Mouse (Mus musculus): Measurements from ENCODE around the gene Atp6v1d. TPM values are rescaled to one million over a fixed set of nuclear protein-coding genes. Genes with fewer than 3 reads are reported as not detected.
A peak's percentile ranks its signal among the peaks of the same experiment; 100 is the strongest.

The Atp6v1d gene
- polyA plus RNA-seq, 1 experiment from 2014 or later = 120 TPM

GRCm38 (mm10) chr12:78865434-78865833, 4.0 kb upstream of the Atp6v1d start:
- Histone ChIP-seq H3K4me2 (replicated peaks) (no peak overlapping the region), H3K4me1 (peaks cover 23% of the 10 kb centered on the region), H3K9me3 (no peaks in the 10 kb centered on the region), H3K4me3 (no peak overlapping the region), H3K27ac (replicated peaks) (no peak overlapping the region), H3K9ac (replicated peaks) (no peak overlapping the region), H3K27me3 (no peaks in the 10 kb centered on the region), H3K36me3 (peaks cover 15% of the 10 kb centered on the region)
- ATAC-seq (replicated peaks) = no peak
- WGBS = 92% methylated on average over 1 of the region's 1 CpGs

GRCm38 (mm10) chr12:78862254-78862730, 854 bp upstream of the Atp6v1d start:
- Histone ChIP-seq H3K4me1 (peaks cover 39% of the 10 kb centered on the region), H3K4me3 (peak overlapping the region; percentile 89), H3K9ac (replicated peaks) (peak overlapping the region; percentile 86), H3K27me3 (no peaks in the 10 kb centered on the region), H3K9me3 (no peaks in the 10 kb centered on the region), H3K27ac (replicated peaks) (peak overlapping the region; percentile 86), H3K4me2 (replicated peaks) (peak overlapping the region; percentile 63), H3K36me3 (peaks cover 4% of the 10 kb centered on the region; the same call in 1 of the 2 replicates)
- ATAC-seq (replicated peaks) = no peak
- WGBS = under 1% methylated on average over 22 of the region's 22 CpGs

GRCm38 (mm10) chr12:78860921-78861495, 430 bp downstream of the Atp6v1d start:
- H3K36me3 ChIP-seq = peaks cover 6% of the 10 kb centered on the region
- peaks cover 39% of the 10 kb centered on the region for H3K4me1 ChIP-seq
- peak overlapping the region; percentile 89 for H3K4me3 ChIP-seq
- peak overlapping the region; percentile 74 for H3K9ac ChIP-seq (replicated peaks)
- WGBS = 1% methylated on average over 30 of the region's 30 CpGs
- H3K27ac ChIP-seq (replicated peaks) = peak overlapping the region; percentile 54
- peak; percentile 59 for ATAC-seq (replicated peaks)
- no peaks in the 10 kb centered on the region for H3K27me3 ChIP-seq
- peak overlapping the region; percentile 87 for H3K4me2 ChIP-seq (replicated peaks)
- H3K9me3 ChIP-seq = no peaks in the 10 kb centered on the region

GRCm38 (mm10) chr12:78848246-78848645, 13.2 kb downstream of the Atp6v1d start:
- Histone ChIP-seq H3K27ac (replicated peaks) (no peak overlapping the region), H3K4me1 (no peaks in the 10 kb centered on the region), H3K4me2 (replicated peaks) (no peak overlapping the region), H3K9me3 (no peaks in the 10 kb centered on the region), H3K4me3 (no peak overlapping the region), H3K27me3 (no peaks in the 10 kb centered on the region), H3K36me3 (peaks cover 56% of the 10 kb centered on the region), H3K9ac (replicated peaks) (no peak overlapping the region)
- WGBS = 96% methylated on average over 4 of the region's 4 CpGs
- no peak for ATAC-seq (replicated peaks)

- H3K4me1 ChIP-seq = no peaks in the 10 kb centered on the region
- H3K27ac ChIP-seq (replicated peaks) = no peak overlapping the region
- H3K9me3 ChIP-seq = no peaks in the 10 kb centered on the region
- H3K27me3 ChIP-seq = no peaks in the 10 kb centered on the region
- WGBS = 87% methylated on average over 1 of the region's 1 CpGs
- H3K36me3 ChIP-seq = peaks cover 70% of the 10 kb centered on the region
- H3K4me2 ChIP-seq (replicated peaks) = no peak overlapping the region
- no peak overlapping the region for H3K9ac ChIP-seq (replicated peaks)
- H3K4me3 ChIP-seq = no peak overlapping the region
- ATAC-seq (replicated peaks) = no peak
Measured at GRCm38 (mm10) chr12:78842429-78842828, 19.0 kb downstream of the Atp6v1d start.

- Histone ChIP-seq H3K4me1 (no peaks in the 10 kb centered on the region), H3K27ac (replicated peaks) (no peak overlapping the region), H3K4me3 (no peak overlapping the region), H3K4me2 (replicated peaks) (no peak overlapping the region), H3K36me3 (peaks cover 70% of the 10 kb centered on the region), H3K9ac (replicated peaks) (no peak overlapping the region), H3K9me3 (no peaks in the 10 kb centered on the region), H3K27me3 (no peaks in the 10 kb centered on the region)
- WGBS = 79% methylated on average over 4 of the region's 4 CpGs
- no peak for ATAC-seq (replicated peaks)
Measured at GRCm38 (mm10) chr12:78839906-78840305, 21.5 kb downstream of the Atp6v1d start.

- no peak overlapping the region for H3K4me3 ChIP-seq
- ATAC-seq (replicated peaks) = no peak
- WGBS = 92% methylated on average over 2 of the region's 2 CpGs
- H3K36me3 ChIP-seq = peaks cover 38% of the 10 kb centered on the region
- H3K9ac ChIP-seq (replicated peaks) = no peak overlapping the region
- no peaks in the 10 kb centered on the region for H3K4me1 ChIP-seq
- H3K27ac ChIP-seq (replicated peaks) = no peak overlapping the region
- H3K9me3 ChIP-seq = no peaks in the 10 kb centered on the region
- no peaks in the 10 kb centered on the region for H3K27me3 ChIP-seq
- H3K4me2 ChIP-seq (replicated peaks) = no peak overlapping the region
Measured at GRCm38 (mm10) chr12:78834496-78834895, 26.9 kb downstream of the Atp6v1d start.

- ATAC-seq (replicated peaks) = peak; percentile 80
- Histone ChIP-seq H3K36me3 (no peaks in the 10 kb centered on the region), H3K4me3 (no peak overlapping the region), H3K4me2 (replicated peaks) (no peak overlapping the region), H3K9ac (replicated peaks) (no peak overlapping the region), H3K27ac (replicated peaks) (no peak overlapping the region), H3K27me3 (no peaks in the 10 kb centered on the region), H3K4me1 (no peaks in the 10 kb centered on the region), H3K9me3 (no peaks in the 10 kb centered on the region)
Measured at GRCm38 (mm10) chr12:78814437-78814836, 47.0 kb downstream of the Atp6v1d start.

GRCm38 (mm10) chr12:78801836-78802235, 59.6 kb downstream of the Atp6v1d start:
- Histone ChIP-seq H3K4me2 (replicated peaks) (no peak overlapping the region), H3K4me1 (no peaks in the 10 kb centered on the region), H3K9ac (replicated peaks) (no peak overlapping the region), H3K36me3 (no peaks in the 10 kb centered on the region), H3K27ac (replicated peaks) (no peak overlapping the region), H3K9me3 (no peaks in the 10 kb centered on the region), H3K4me3 (no peak overlapping the region), H3K27me3 (no peaks in the 10 kb centered on the region)
- ATAC-seq (replicated peaks) = no peak

GRCm38 (mm10) chr12:78800036-78800435, 61.4 kb downstream of the Atp6v1d start:
- Histone ChIP-seq H3K4me3 (no peak overlapping the region), H3K36me3 (no peaks in the 10 kb centered on the region), H3K27ac (replicated peaks) (no peak overlapping the region), H3K27me3 (no peaks in the 10 kb centered on the region), H3K9ac (replicated peaks) (no peak overlapping the region), H3K4me1 (no peaks in the 10 kb centered on the region), H3K4me2 (replicated peaks) (no peak overlapping the region), H3K9me3 (no peaks in the 10 kb centered on the region)
- ATAC-seq (replicated peaks) = no peak
- 90% methylated on average over 3 of the region's 3 CpGs for WGBS

- H3K27me3 ChIP-seq = no peaks in the 10 kb centered on the region
- 6% methylated on average over 1 of the region's 1 CpGs for WGBS
- H3K27ac ChIP-seq (replicated peaks) = no peak overlapping the region
Measured at GRCm38 (mm10) chr12:78794236-78794635, 67.2 kb downstream of the Atp6v1d start.

GRCm38 (mm10) chr12:78790791-78791190, 70.6 kb downstream of the Atp6v1d start:
- ATAC-seq (replicated peaks) = no peak
- Histone ChIP-seq H3K27ac (replicated peaks) (no peak overlapping the region), H3K36me3 (no peaks in the 10 kb centered on the region), H3K9me3 (no peaks in the 10 kb centered on the region), H3K4me2 (replicated peaks) (no peak overlapping the region), H3K4me3 (no peak overlapping the region), H3K4me1 (0 out of 2 replicates have a peak, but pooled peaks cover 3% of the 10 kb centered on the region), H3K27me3 (no peaks in the 10 kb centered on the region), H3K9ac (replicated peaks) (no peak overlapping the region)
- WGBS = 76% methylated on average over 2 of the region's 2 CpGs

More at GRCm38 (mm10) chr12:78794236-78794635, 67.2 kb downstream of the Atp6v1d start:
- Histone ChIP-seq H3K4me1 (0 out of 2 replicates have a peak, but pooled peaks cover 3% of the 10 kb centered on the region), H3K4me3 (no peak overlapping the region), H3K36me3 (no peaks in the 10 kb centered on the region), H3K9ac (replicated peaks) (no peak overlapping the region), H3K4me2 (replicated peaks) (no peak overlapping the region), H3K9me3 (no peaks in the 10 kb centered on the region)
- no peak for ATAC-seq (replicated peaks)
